Mouse (Mus musculus): ENCODE results near the gene Gmds. TPM values are rescaled to one million over a fixed set of nuclear protein-coding genes. Genes with fewer than 3 reads are reported as not detected.

Gene Gmds
- polyA plus RNA-seq, 1 experiment, result 230 TPM

DNA sequence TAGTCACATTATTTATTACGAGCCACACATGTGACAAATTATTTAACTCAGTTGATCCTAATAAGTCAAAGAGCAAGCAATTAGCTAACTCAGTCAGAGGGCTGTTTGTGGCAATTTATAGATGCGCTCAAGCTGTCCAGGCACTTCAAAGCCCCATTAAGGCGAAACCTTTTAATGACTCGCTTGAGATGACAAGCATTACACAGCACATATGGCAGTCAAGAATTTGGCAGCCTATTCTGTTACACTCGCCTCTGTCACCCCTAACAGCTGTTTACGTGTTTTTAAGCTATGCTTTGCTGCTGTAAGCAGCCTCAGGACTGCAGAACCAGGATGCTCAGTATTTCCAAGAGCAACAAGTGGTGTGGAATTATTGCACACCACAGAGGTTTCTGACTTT lies 283.2 kb downstream of the Gmds start:
- no peak overlapping the region for H3K4me3 ChIP-seq (ENCODE audit: low read depth, low read length)
- no peak overlapping the region for H3K27ac ChIP-seq (ENCODE audit: insufficient read depth, low read depth, low read length)
- TF ChIP-seq POLR2A (IDR thresholded peaks at IDR 0.05; ENCODE audit: low read depth, low read length), result no peak
- TF ChIP-seq CTCF (IDR thresholded peaks at IDR 0.05; ENCODE audit: extremely low read depth, insufficient read length, insufficient replicate concordance, low read depth, low read length), result no peak
- no peaks in the 10 kb centered on the region for H3K4me1 ChIP-seq (ENCODE audit: control insufficient read depth, insufficient read depth, insufficient read length, low read length)
- 77% methylated on average over 6 of the region's 6 CpGs for WGBS
- H3K27me3 ChIP-seq (ENCODE audit: control insufficient read depth, insufficient read depth, low read length), result no peaks in the 10 kb centered on the region
- 0 out of 2 replicates have a peak, but pooled peaks cover 1% of the 10 kb centered on the region for H3K36me3 ChIP-seq (ENCODE audit: control insufficient read depth, insufficient read depth, low read length)

- Histone ChIP-seq H3K36me3 (ENCODE audit: control insufficient read depth, insufficient read depth, low read length) (no peaks in the 10 kb centered on the region), H3K27me3 (ENCODE audit: control insufficient read depth, insufficient read depth, low read length) (no peaks in the 10 kb centered on the region), H3K4me1 (ENCODE audit: control insufficient read depth, insufficient read depth, insufficient read length, low read length) (no peaks in the 10 kb centered on the region), H3K4me3 (ENCODE audit: low read depth, low read length) (no peak overlapping the region), H3K27ac (ENCODE audit: insufficient read depth, low read depth, low read length) (no peak overlapping the region)
- no peak for TF ChIP-seq CTCF (IDR thresholded peaks at IDR 0.05; ENCODE audit: extremely low read depth, insufficient read length, insufficient replicate concordance, low read depth, low read length)
- TF ChIP-seq POLR2A (IDR thresholded peaks at IDR 0.05; ENCODE audit: low read depth, low read length), result no peak
These were observed 285.0 kb downstream of the Gmds start for GRCm38 (mm10) chr13:32053587-32053986.

- Histone ChIP-seq H3K36me3 (ENCODE audit: control insufficient read depth, insufficient read depth, low read length) (no peaks in the 10 kb centered on the region), H3K4me1 (ENCODE audit: control insufficient read depth, insufficient read depth, insufficient read length, low read length) (no peaks in the 10 kb centered on the region), H3K27me3 (ENCODE audit: control insufficient read depth, insufficient read depth, low read length) (no peaks in the 10 kb centered on the region), H3K4me3 (ENCODE audit: low read depth, low read length) (no peak overlapping the region), H3K27ac (ENCODE audit: insufficient read depth, low read depth, low read length) (no peak overlapping the region)
- 74% methylated on average over 6 of the region's 6 CpGs for WGBS
- TF ChIP-seq CTCF (IDR thresholded peaks at IDR 0.05; ENCODE audit: extremely low read depth, insufficient read length, insufficient replicate concordance, low read depth, low read length) (no peak), POLR2A (IDR thresholded peaks at IDR 0.05; ENCODE audit: low read depth, low read length) (no peak)
These were observed 290.3 kb downstream of the Gmds start for GRCm38 (mm10) chr13:32047980-32048959.

- Histone ChIP-seq H3K4me3 (ENCODE audit: low read depth, low read length) (no peak overlapping the region), H3K27ac (ENCODE audit: insufficient read depth, low read depth, low read length) (no peak overlapping the region), H3K36me3 (ENCODE audit: control insufficient read depth, insufficient read depth, low read length) (no peaks in the 10 kb centered on the region), H3K27me3 (ENCODE audit: control insufficient read depth, insufficient read depth, low read length) (no peaks in the 10 kb centered on the region), H3K4me1 (ENCODE audit: control insufficient read depth, insufficient read depth, insufficient read length, low read length) (no peaks in the 10 kb centered on the region)
- WGBS, result 92% methylated on average over 4 of the region's 4 CpGs
- no peak for TF ChIP-seq CTCF (IDR thresholded peaks at IDR 0.05; ENCODE audit: extremely low read depth, insufficient read length, insufficient replicate concordance, low read depth, low read length)
These were observed 291.6 kb downstream of the Gmds start for GRCm38 (mm10) chr13:32046961-32047360.

GRCm38 (mm10) chr13:32042748-32043147 lies 295.8 kb downstream of the Gmds start:
- H3K4me3 ChIP-seq (ENCODE audit: low read depth, low read length), result no peak overlapping the region
- WGBS, result 58% methylated on average over 2 of the region's 2 CpGs
- H3K27me3 ChIP-seq (ENCODE audit: control insufficient read depth, insufficient read depth, low read length), result no peaks in the 10 kb centered on the region
- no peaks in the 10 kb centered on the region for H3K36me3 ChIP-seq (ENCODE audit: control insufficient read depth, insufficient read depth, low read length)
- H3K27ac ChIP-seq (ENCODE audit: insufficient read depth, low read depth, low read length), result no peak overlapping the region
- H3K4me1 ChIP-seq (ENCODE audit: control insufficient read depth, insufficient read depth, insufficient read length, low read length), result no peaks in the 10 kb centered on the region
- TF ChIP-seq CTCF (IDR thresholded peaks at IDR 0.05; ENCODE audit: extremely low read depth, insufficient read length, insufficient replicate concordance, low read depth, low read length) (no peak), POLR2A (IDR thresholded peaks at IDR 0.05; ENCODE audit: low read depth, low read length) (no peak)

DNA sequence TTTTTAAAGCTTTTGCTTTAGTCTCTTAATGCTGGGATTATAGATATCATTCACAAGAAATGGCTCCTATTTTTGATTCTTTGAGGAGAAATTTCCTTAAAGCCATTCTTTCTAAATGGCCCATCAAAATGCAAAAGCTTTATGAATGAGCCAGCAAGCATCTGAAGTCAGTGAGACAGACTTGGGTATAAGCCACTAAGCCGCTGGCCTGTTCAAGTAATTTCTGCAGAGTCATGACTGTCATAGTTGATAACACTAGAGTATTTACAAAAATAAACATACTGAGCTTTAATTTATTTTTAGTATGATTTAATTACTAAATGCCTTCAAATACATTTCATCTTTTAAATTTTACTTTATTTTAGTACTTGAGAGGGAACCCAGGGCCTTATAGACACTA lies 297.7 kb downstream of the Gmds start:
- H3K36me3 ChIP-seq (ENCODE audit: control insufficient read depth, insufficient read depth, low read length), result no peaks in the 10 kb centered on the region
- H3K27ac ChIP-seq (ENCODE audit: insufficient read depth, low read depth, low read length), result no peak overlapping the region
- H3K4me1 ChIP-seq (ENCODE audit: control insufficient read depth, insufficient read depth, insufficient read length, low read length), result no peaks in the 10 kb centered on the region
- 92% methylated on average over 1 of the region's 1 CpGs for WGBS
- TF ChIP-seq POLR2A (IDR thresholded peaks at IDR 0.05; ENCODE audit: low read depth, low read length), result no peak
- TF ChIP-seq CTCF (IDR thresholded peaks at IDR 0.05; ENCODE audit: extremely low read depth, insufficient read length, insufficient replicate concordance, low read depth, low read length), result no peak
- no peak overlapping the region for H3K4me3 ChIP-seq (ENCODE audit: low read depth, low read length)
- no peaks in the 10 kb centered on the region for H3K27me3 ChIP-seq (ENCODE audit: control insufficient read depth, insufficient read depth, low read length)

DNA sequence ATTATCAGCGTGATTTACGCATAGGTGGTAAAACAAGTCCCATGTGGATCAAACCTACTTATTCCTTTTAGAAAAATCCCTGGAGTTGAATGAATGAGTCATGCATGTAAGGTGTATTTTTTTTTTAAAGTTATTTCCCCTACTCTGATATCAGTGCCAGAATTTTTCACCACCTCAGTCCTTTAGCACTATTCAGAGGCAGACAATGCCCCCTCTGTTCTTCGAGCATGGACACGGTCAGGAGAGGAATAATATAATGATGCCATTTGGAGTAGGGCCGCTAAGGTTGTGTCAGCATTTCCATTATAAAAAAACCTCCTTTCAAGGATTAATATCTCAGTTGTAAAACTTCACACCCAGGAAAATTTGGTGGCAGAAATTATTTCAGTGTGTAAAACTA lies 301.6 kb downstream of the Gmds start:
- TF ChIP-seq POLR2A (IDR thresholded peaks at IDR 0.05; ENCODE audit: low read depth, low read length) (no peak), CTCF (IDR thresholded peaks at IDR 0.05; ENCODE audit: extremely low read depth, insufficient read length, insufficient replicate concordance, low read depth, low read length) (no peak)
- Histone ChIP-seq H3K27ac (ENCODE audit: insufficient read depth, low read depth, low read length) (no peak overlapping the region), H3K36me3 (ENCODE audit: control insufficient read depth, insufficient read depth, low read length) (0 out of 2 replicates have a peak, but pooled peaks cover 2% of the 10 kb centered on the region), H3K27me3 (ENCODE audit: control insufficient read depth, insufficient read depth, low read length) (no peaks in the 10 kb centered on the region), H3K4me1 (ENCODE audit: control insufficient read depth, insufficient read depth, insufficient read length, low read length) (peaks cover 4% of the 10 kb centered on the region), H3K4me3 (ENCODE audit: low read depth, low read length) (no peak overlapping the region)
- WGBS, result 62% methylated on average over 5 of the region's 5 CpGs
